ENCODE assay signal across 8 mouse cellular contexts in genomic region chr3:146520226-146520797, GRCm38 (mm10). TPM values are rescaled to one million over a fixed set of nuclear protein-coding genes. Genes with fewer than 3 reads are reported as not detected.
DNase-seq lines count a peak whose midpoint lies in the region; ATAC-seq and TF ChIP-seq lines count a peak whose summit lies in the region.

No protein-coding gene starts in this region.

- H3K9ac ChIP-seq in kidney, postnatal 0 days (ENCODE audit: low read depth, low read length) = peak overlapping the region; percentile 72
- peak overlapping the region; percentile 72 for H3K9ac ChIP-seq in neural tube, embryonic 12.5 days

- ATAC-seq in kidney, postnatal 0 days (replicated peaks; ENCODE audit: low FRiP score, low read depth) = no peak
- ATAC-seq in inflammation-experienced regulatory T-cells, adult 6 months = peak; percentile 13
- ATAC-seq in neural tube, embryonic 12.5 days (ENCODE audit: low FRiP score, low read depth) = 0 out of 2 replicates have a peak, but pooled peaks have one; percentile 8

- peak overlapping the region; percentile 57 for H3K4me2 ChIP-seq in kidney, postnatal 0 days (ENCODE audit: low read length)
- peak overlapping the region; percentile 75 for H3K4me2 ChIP-seq in neural tube, embryonic 12.5 days (replicated peaks)

- H3K27ac ChIP-seq in kidney, postnatal 0 days = peak overlapping the region; percentile 99
- H3K27ac ChIP-seq in brown adipose tissue, adult 24 weeks (replicated peaks; ENCODE audit: low read depth, low read length) = no peak overlapping the region
- H3K27ac ChIP-seq in neural tube, embryonic 12.5 days = peak overlapping the region; percentile 90; the same call in 1 of the 2 replicates

- WGBS in kidney, postnatal 0 days = 29% methylated on average over 5 of the region's 5 CpGs
- WGBS in neural tube, embryonic 12.5 days = 42% methylated on average over 5 of the region's 5 CpGs

- DNase-seq in kidney, postnatal 0 days (ENCODE audit: low spot score) = no peak
- no peak for DNase-seq in kidney, adult 11 months
- no peak for DNase-seq in adrenal gland, postnatal 25 days
- DNase-seq in right cerebral cortex, postnatal 10 days (ENCODE audit: low spot score in 2 of 2) = no peak
- DNase-seq in B cell, adult 2 months = no peak

- H3K4me1 ChIP-seq in kidney, postnatal 0 days (replicated peaks; ENCODE audit: insufficient read depth, low read length) = no peaks in the 10 kb centered on the region
- no peaks in the 10 kb centered on the region for H3K4me1 ChIP-seq in brown adipose tissue, adult 24 weeks (ENCODE audit: control insufficient read depth, insufficient read depth, insufficient read length, low read length)
- no peaks in the 10 kb centered on the region for H3K4me1 ChIP-seq in neural tube, embryonic 12.5 days

- H3K27me3 ChIP-seq in kidney, postnatal 0 days (ENCODE audit: insufficient read depth, low read length) = no peaks in the 10 kb centered on the region
- no peaks in the 10 kb centered on the region for H3K27me3 ChIP-seq in neural tube, embryonic 12.5 days (replicated peaks)

- H3K4me3 ChIP-seq in kidney, postnatal 0 days (replicated peaks; ENCODE audit: low read depth, low read length) = peak overlapping the region; percentile 66
- peak overlapping the region; percentile 83 for H3K4me3 ChIP-seq in brown adipose tissue, adult 24 weeks (ENCODE audit: insufficient read depth, low read depth, low read length)
- H3K4me3 ChIP-seq in neural tube, embryonic 12.5 days = peak overlapping the region; percentile 66

- H3K9me3 ChIP-seq in kidney, postnatal 0 days (replicated peaks; ENCODE audit: low read length) = no peaks in the 10 kb centered on the region
- H3K9me3 ChIP-seq in neural tube, embryonic 12.5 days = no peaks in the 10 kb centered on the region

- H3K36me3 ChIP-seq in kidney, postnatal 0 days (ENCODE audit: insufficient read depth, low read length) = 0 out of 2 replicates have a peak, but pooled peaks cover 9% of the 10 kb centered on the region
- peaks cover 21% of the 10 kb centered on the region for H3K36me3 ChIP-seq in neural tube, embryonic 12.5 days

- peak; percentile 16; the same call in 1 of the 2 replicates for TF ChIP-seq CTCF in kidney, postnatal 0 days (IDR thresholded peaks at IDR 0.05; ENCODE audit: low read depth)

RNA-seq across cellular contexts. Expression of gene Rpf1, which starts 0.9 kb away (rescaled TPM):
- 58.1 and 59.7 TPM in 2 replicates for polyA plus RNA-seq in kidney, postnatal 0 days (2015; fragmentation: Nextera tagmentation; extraction: Ambion mirVana)
- polyA plus RNA-seq in brown adipose tissue, adult 24 weeks (2012; ENCODE audit: insufficient read depth, insufficient read length, missing spikeins) = 15.7 and 25.5 TPM in 2 replicates
- polyA plus RNA-seq in inflammation-experienced regulatory T-cells, adult 6 months (2017; shearing (Covaris generic)) = 10 to 100 TPM; 47.4 to 53.6 (median 50.6) TPM
- polyA plus RNA-seq in neural tube, embryonic 12.5 days (2016; fragmentation: Nextera tagmentation; extraction: Ambion mirVana) = 61.9 and 62.5 TPM in 2 replicates
- 36.3 and 42.2 TPM in 2 replicates for total RNA-seq in adrenal gland, postnatal 25 days (2021)

RNA-seq across cellular contexts. Expression of gene Gng5, which starts 20.7 kb away (rescaled TPM):
- polyA plus RNA-seq in kidney, postnatal 0 days (2015; fragmentation: Nextera tagmentation; extraction: Ambion mirVana) = 1,152 and 1,249 TPM in 2 replicates
- 398 and 520 TPM in 2 replicates for polyA plus RNA-seq in brown adipose tissue, adult 24 weeks (2012; ENCODE audit: insufficient read depth, insufficient read length, missing spikeins)
- 100 to 1,000 TPM; 359 to 368 (median 360) TPM for polyA plus RNA-seq in inflammation-experienced regulatory T-cells, adult 6 months (2017; shearing (Covaris generic))
- polyA plus RNA-seq in neural tube, embryonic 12.5 days (2016; fragmentation: Nextera tagmentation; extraction: Ambion mirVana) = 756 and 823 TPM in 2 replicates
- 261 and 291 TPM in 2 replicates for total RNA-seq in adrenal gland, postnatal 25 days (2021)

RNA-seq across cellular contexts. Expression of gene Spata1, which starts 20.8 kb away (rescaled TPM):
- 4.5 and 5.0 TPM in 2 replicates for polyA plus RNA-seq in kidney, postnatal 0 days (2015; fragmentation: Nextera tagmentation; extraction: Ambion mirVana)
- polyA plus RNA-seq in brown adipose tissue, adult 24 weeks (2012; ENCODE audit: insufficient read depth, insufficient read length, missing spikeins) = 3.4 and 6.4 TPM in 2 replicates
- polyA plus RNA-seq in inflammation-experienced regulatory T-cells, adult 6 months (2017; shearing (Covaris generic)) = 10 to 100 TPM in 1 of 3 experiments, 1 to 10 TPM in 2; 7.9 to 10.4 (median 9.6) TPM
- polyA plus RNA-seq in neural tube, embryonic 12.5 days (2016; fragmentation: Nextera tagmentation; extraction: Ambion mirVana) = 7.6 and 8.0 TPM in 2 replicates
- total RNA-seq in adrenal gland, postnatal 25 days (2021) = 3.9 and 6.2 TPM in 2 replicates

RNA-seq across cellular contexts. Expression of gene Uox, which starts 49.9 kb away (rescaled TPM):
- polyA plus RNA-seq in kidney, postnatal 0 days (2015; fragmentation: Nextera tagmentation; extraction: Ambion mirVana) = 0.08 and 0.11 TPM in 2 replicates
- polyA plus RNA-seq in brown adipose tissue, adult 24 weeks (2012; ENCODE audit: insufficient read depth, insufficient read length, missing spikeins) = 1.4 TPM in 1 of 2 replicates, not detected in the other
- under 1 TPM in 1 of 3 experiments, not detected in 2; 0.13 TPM for polyA plus RNA-seq in inflammation-experienced regulatory T-cells, adult 6 months (2017; shearing (Covaris generic))
- polyA plus RNA-seq in neural tube, embryonic 12.5 days (2016; fragmentation: Nextera tagmentation; extraction: Ambion mirVana) = not detected in 2 replicates
- 13.0 TPM in 1 of 2 replicates, not detected in the other for total RNA-seq in adrenal gland, postnatal 25 days (2021)
